Mouse (Mus musculus) liver, embryonic 14.5 days (tissue): Measurements from ENCODE around the gene Stx19. TPM values are rescaled to one million over a fixed set of nuclear protein-coding genes. Genes with fewer than 3 reads are reported as not detected.

ENCODE experiments used
- ATAC-seq: fragments of 200-750 bp; cut with Nextera tagmentation; 2 replicates; pipeline ENCODE4 v1.8.0; 2017; ENCODE audit warnings: moderate number of reproducible peaks, mild to moderate bottlenecking, moderate library complexity; ENCODE audit not compliant: insufficient read depth
- DNase-seq, 3 experiments: peaks; one replicate each; pipeline ENCODE4 v3.0.0-alpha.2; 2012 to 2013; ENCODE audit warnings: low read depth in 3 of 3, low spot score in 3 of 3
- H3K27ac ChIP-seq: fragments of 300-500 bp; sonication (generic); 2 replicates; pipeline ENCODE4 v1.5.1; 2014; ENCODE audit warnings: moderate library complexity, mild to moderate bottlenecking, control low read depth, inconsistent platforms
- H3K27me3 ChIP-seq: fragments of 300-500 bp; sonication (generic); 2 replicates; pipeline ENCODE4 v1.6.1; 2014; ENCODE audit warnings: mild to moderate bottlenecking, low read length, moderate library complexity; ENCODE audit not compliant: control insufficient read depth, insufficient read depth
- H3K36me3 ChIP-seq: fragments of 300-500 bp; sonication (generic); replicated peaks from 2 replicates; pipeline ENCODE4 v1.6.1; 2014; ENCODE audit warnings: low read depth; ENCODE audit not compliant: control insufficient read depth, insufficient read depth
- H3K4me1 ChIP-seq, 2 experiments: fragments of 200-500 bp in 1 of 2; fragments of 300-500 bp in 1 of 2; sonication (generic) in 1 of 2; replicated peaks; 2 replicates each; pipeline ENCODE4 v1.6.1; 2012 to 2014; ENCODE audit warnings: antibody characterized with exemption in 1 of 2, inconsistent platforms in 1 of 2, low read length in 1 of 2; ENCODE audit not compliant: control insufficient read depth in 2 of 2, insufficient read depth in 2 of 2
- H3K4me2 ChIP-seq: fragments of 300-500 bp; sonication (generic); 2 replicates; pipeline ENCODE4 v1.6.1; 2014; ENCODE audit warnings: low read depth, mild to moderate bottlenecking, control low read depth, moderate library complexity
- H3K4me3 ChIP-seq, 2 experiments: fragments of 200-500 bp in 1 of 2; fragments of 300-500 bp in 1 of 2; sonication (generic) in 1 of 2; 2 replicates each; pipeline ENCODE4 v1.5.1; 2012 to 2014; ENCODE audit warnings: low read depth in 2 of 2, low read length in 2 of 2, mild to moderate bottlenecking in 2 of 2, control low read depth in 1 of 2, inconsistent platforms in 1 of 2, moderate library complexity in 1 of 2; ENCODE audit not compliant: insufficient read depth in 1 of 2
- H3K9ac ChIP-seq: fragments of 300-500 bp; sonication (generic); replicated peaks from 2 replicates; pipeline ENCODE4 v1.6.1; 2014; ENCODE audit warnings: mild to moderate bottlenecking, control low read depth, moderate library complexity
- H3K9me3 ChIP-seq: fragments of 300-500 bp; sonication (generic); 2 replicates; pipeline ENCODE4 v1.6.1; 2016; ENCODE audit warnings: low read length, mixed read lengths; ENCODE audit not compliant: control insufficient read depth
- CTCF ChIP-seq: IDR thresholded peaks from 2 replicates; pipeline ENCODE4 v1.5.1; 2016; ENCODE audit warnings: antibody characterized with exemption, low read depth, control low read depth
- EP300 ChIP-seq: IDR thresholded peaks from 2 replicates; pipeline ENCODE4 v1.6.1; 2016; ENCODE audit warnings: antibody characterized with exemption, low read depth
- WGBS: fragments of 180-500 bp; shearing (Covaris S2); extraction: QIAGEN DNeasy Blood & Tissue Kit; methylation state at CpG from one replicate; pipeline ENCODE4 v1.1.7; 2014; ENCODE audit not compliant: insufficient replicate concordance; 5-methylcytosine and 5-hydroxymethylcytosine counted together
- polyA plus RNA-seq, 2 experiments: library from polyadenylated mRNA; depleted of rRNA in 1 of 2; stranded (reverse) in 1 of 2; unstranded in 1 of 2; fragments of >200 nt; fragmentation: Nextera tagmentation in 1 of 2; extraction: Ambion mirVana in 1 of 2; gene quantifications; 2 replicates each; pipeline versions ENCODE4 v1.2.1 to v1.2.3; 2012 to 2014

The Stx19 gene
- polyA plus RNA-seq (2012; rRNA removed) = not detected in 2 replicates
- polyA plus RNA-seq (2014; fragmentation: Nextera tagmentation; extraction: Ambion mirVana) = not detected in 2 replicates

GRCm38 (mm10) chr16:62814491-62814890 is at the start of gene Stx19:
Stx19 (plus strand) TSS chr16:62814676.
- H3K9me3 ChIP-seq = no peaks in the 10 kb centered on the region
- ATAC-seq (no peak), DNase-seq (no peak)
- no peak within 1 kb of the TSS for H3K9ac ChIP-seq
- H3K27ac ChIP-seq = no peak within 1 kb of the TSS
- H3K4me1 ChIP-seq = 0 out of 4 replicates have a peak, but pooled peaks cover 0 to 2% of the 10 kb centered on the region in 2 experiments
- no peaks in the 10 kb centered on the region for H3K36me3 ChIP-seq
- WGBS = 61% methylated on average over 5 of the region's 5 CpGs
- no peaks in the 10 kb centered on the region for H3K27me3 ChIP-seq
- H3K4me3 ChIP-seq = no peak within 1 kb of the TSS
- TF ChIP-seq CTCF = no peak
- no peak for TF ChIP-seq EP300
- H3K4me2 ChIP-seq = no peak within 1 kb of the TSS

GRCm38 (mm10) chr16:62773462-62773861 is 41.0 kb upstream of the Stx19 start:
- no peak overlapping the region for H3K27ac ChIP-seq
- 79% methylated on average over 4 of the region's 4 CpGs for WGBS
- no peak overlapping the region for H3K4me3 ChIP-seq
- no peaks in the 10 kb centered on the region for H3K9me3 ChIP-seq
- no peak overlapping the region for H3K4me2 ChIP-seq
- no peak overlapping the region for H3K9ac ChIP-seq
- no peaks in the 10 kb centered on the region for H3K36me3 ChIP-seq
- DNase-seq (no peak), ATAC-seq (no peak)
- TF ChIP-seq EP300 (no peak), CTCF (no peak)
- no peaks in the 10 kb centered on the region for H3K27me3 ChIP-seq
- H3K4me1 ChIP-seq = no peaks in the 10 kb centered on the region

GRCm38 (mm10) chr16:62776034-62776433 is 38.4 kb upstream of the Stx19 start:
- Histone ChIP-seq H3K4me3 (no peak overlapping the region), H3K9me3 (no peaks in the 10 kb centered on the region), H3K27me3 (no peaks in the 10 kb centered on the region), H3K9ac (no peak overlapping the region), H3K4me2 (no peak overlapping the region), H3K27ac (no peak overlapping the region), H3K4me1 (no peaks in the 10 kb centered on the region), H3K36me3 (no peaks in the 10 kb centered on the region)
- 80% methylated on average over 11 of the region's 11 CpGs for WGBS
- no peak for DNase-seq
- TF ChIP-seq CTCF (no peak), EP300 (no peak)
- no peak for ATAC-seq

- no peak overlapping the region for H3K4me2 ChIP-seq
- DNase-seq (no peak), ATAC-seq (no peak)
- H3K9me3 ChIP-seq = no peaks in the 10 kb centered on the region
- TF ChIP-seq CTCF (no peak), EP300 (no peak)
- 88% methylated on average over 10 of the region's 10 CpGs for WGBS
- H3K27me3 ChIP-seq = no peaks in the 10 kb centered on the region
- H3K36me3 ChIP-seq = no peaks in the 10 kb centered on the region
- no peak overlapping the region for H3K4me3 ChIP-seq
- H3K9ac ChIP-seq = no peak overlapping the region
- no peaks in the 10 kb centered on the region for H3K4me1 ChIP-seq
- H3K27ac ChIP-seq = no peak overlapping the region
Observed at GRCm38 (mm10) chr16:62778282-62778681, 36.2 kb upstream of the Stx19 start.

- ATAC-seq (no peak), DNase-seq (no peak)
- Histone ChIP-seq H3K36me3 (no peaks in the 10 kb centered on the region), H3K4me1 (peaks cover 7 to 12% of the 10 kb centered on the region in 2 experiments; a peak in 3 of 4 replicates), H3K9ac (no peak overlapping the region), H3K4me3 (no peak overlapping the region), H3K27ac (no peak overlapping the region), H3K4me2 (no peak overlapping the region), H3K9me3 (no peaks in the 10 kb centered on the region), H3K27me3 (no peaks in the 10 kb centered on the region)
- TF ChIP-seq CTCF = peak; percentile 38; the same call in 1 of the 2 replicates
- TF ChIP-seq EP300 = no peak
- WGBS = 36% methylated on average over 5 of the region's 5 CpGs
Observed at GRCm38 (mm10) chr16:62782229-62782628, 32.2 kb upstream of the Stx19 start.
